Mouse (Mus musculus): ENCODE data around the gene Olfr1328.

DNA sequence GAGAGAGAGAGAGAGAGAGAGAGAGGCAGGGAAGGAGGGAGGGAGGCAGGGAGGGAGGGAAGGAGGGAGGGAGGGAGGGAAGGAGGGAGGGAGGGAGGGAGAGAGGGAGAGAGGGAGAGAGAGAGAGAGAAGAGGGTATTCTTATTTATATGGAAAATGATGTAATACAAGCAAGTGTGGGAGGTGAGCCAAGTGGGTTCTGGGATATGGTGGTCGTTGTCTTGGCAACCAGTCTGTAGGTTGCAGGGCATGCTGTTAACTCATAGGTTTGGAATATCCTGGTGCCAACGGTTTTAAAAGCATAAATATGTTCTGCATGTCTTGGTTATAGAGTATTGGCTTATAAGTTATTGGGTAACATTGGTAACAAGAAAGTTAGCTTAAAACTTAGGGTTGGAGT lies 36.4 kb downstream of the Olfr1328 start:
- no peak for TF ChIP-seq POLR2A (IDR thresholded peaks at IDR 0.05; ENCODE audit: control insufficient read depth, extremely low read depth, insufficient read depth, low read length, poor library complexity)
- no peak for TF ChIP-seq CTCF (IDR thresholded peaks at IDR 0.05; ENCODE audit: borderline replicate concordance, control insufficient read depth, extremely low read depth, insufficient read depth, low read length, poor library complexity)

All from thymus, adult 2 months (tissue).